Mouse (Mus musculus) megakaryocyte-erythroid progenitor cell, adult 5-6 weeks (primary cell): Measurements from ENCODE around the gene Rbm38. TPM values are rescaled to one million over a fixed set of nuclear protein-coding genes. Genes with fewer than 3 reads are reported as not detected.
A peak's percentile ranks its signal among the peaks of the same experiment; 100 is the strongest.

Experiments
- ATAC-seq: replicated peaks from 2 replicates; pipeline ENCODE4 v1.8.0; 2016; ENCODE audit warnings: mild to moderate bottlenecking, inconsistent platforms; ENCODE audit not compliant: severe bottlenecking, poor library complexity, low FRiP score, low TSS enrichment
- total RNA-seq, 2 experiments: library from RNA; stranded (forward) in 1 of 2; stranded (reverse) in 1 of 2; fragments of 200-1000, 215-1000 nt in 1 of 2; fragments of >200 nt in 1 of 2; fragmentation: Nextera tagmentation in 1 of 2; gene quantifications; 2 replicates each; pipeline ENCODE4 v1.2.3; 2014 to 2017

The Rbm38 gene
- 191 and 218 TPM in 2 replicates for total RNA-seq (2014; fragmentation: Nextera tagmentation)
- 38.9 and 116 TPM in 2 replicates for total RNA-seq (2017)

GRCm38 (mm10) chr2:173020430-173020829 is at the start of gene Rbm38:
Rbm38 (plus strand) TSS chr2:173020498.
- no peak for ATAC-seq

- no peak for ATAC-seq
Measured at GRCm38 (mm10) chr2:172971865-172972264, 48.4 kb upstream of the Rbm38 start.

GRCm38 (mm10) chr2:172973806-172974565 is 46.3 kb upstream of the Rbm38 start:
- ATAC-seq: no peak

- no peak for ATAC-seq
Measured at GRCm38 (mm10) chr2:172974701-172975100, 45.6 kb upstream of the Rbm38 start.

GRCm38 (mm10) chr2:172975159-172975558 is 45.1 kb upstream of the Rbm38 start:
- ATAC-seq: no peak

- peak; percentile 54 for ATAC-seq
Measured at GRCm38 (mm10) chr2:172976661-172977238, 43.5 kb upstream of the Rbm38 start.

GRCm38 (mm10) chr2:172977409-172978130 is 42.7 kb upstream of the Rbm38 start, which contains the start of gene Spo11:
Spo11 (plus strand) TSS chr2:172977700.
- ATAC-seq: peak; percentile 79

- peak; percentile 9; the same call in 1 of the 2 replicates for ATAC-seq
Measured at GRCm38 (mm10) chr2:172978131-172978633, 42.1 kb upstream of the Rbm38 start.

GRCm38 (mm10) chr2:172979666-172980345 is 40.5 kb upstream of the Rbm38 start:
- ATAC-seq: no peak

GRCm38 (mm10) chr2:172982776-172983561 is 37.3 kb upstream of the Rbm38 start:
- ATAC-seq: no peak

GRCm38 (mm10) chr2:172990161-172990560 is 30.1 kb upstream of the Rbm38 start:
- ATAC-seq: no peak

GRCm38 (mm10) chr2:172996207-172996606 is 24.1 kb upstream of the Rbm38 start:
- 0 out of 2 replicates have a peak, but pooled peaks have one; percentile 18 for ATAC-seq

- no peak for ATAC-seq
Measured at GRCm38 (mm10) chr2:172997748-172998147, 22.6 kb upstream of the Rbm38 start.

- ATAC-seq: no peak
Measured at GRCm38 (mm10) chr2:172998478-172998877, 21.8 kb upstream of the Rbm38 start.

- peak; percentile 92 for ATAC-seq
Measured at GRCm38 (mm10) chr2:172999630-173000284, 20.5 kb upstream of the Rbm38 start, which contains the start of gene Rae1. Rae1 (plus strand) TSS chr2:173000117.

GRCm38 (mm10) chr2:173000285-173000652 is 20.0 kb upstream of the Rbm38 start:
- ATAC-seq: peak; percentile 62

- ATAC-seq: no peak
Measured at GRCm38 (mm10) chr2:173000921-173001320, 19.4 kb upstream of the Rbm38 start.

- ATAC-seq: no peak
Measured at GRCm38 (mm10) chr2:173003737-173004136, 16.6 kb upstream of the Rbm38 start.
